Comparison of ENCODE assay signal across 9 mouse cellular contexts in the genomic region with DNA sequence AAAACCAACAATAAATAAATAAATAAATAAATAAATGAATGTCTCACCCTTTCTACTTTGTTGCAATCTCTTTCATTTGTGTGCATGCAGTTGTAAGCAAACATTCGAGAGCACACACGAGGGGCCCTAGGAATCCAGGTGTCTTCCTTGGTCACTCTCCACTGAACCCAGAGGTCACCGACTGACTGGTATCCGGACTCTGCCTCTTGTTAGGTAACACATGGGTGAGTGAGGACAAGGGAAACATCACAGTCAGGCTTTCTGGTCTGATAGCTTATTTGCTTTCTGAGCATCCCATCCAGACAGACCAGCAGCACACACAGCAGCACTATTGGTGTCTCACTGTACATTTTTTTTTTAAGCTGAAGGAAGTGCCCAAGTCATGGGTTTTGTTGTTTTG.
"Had no signal": no experiment of that assay in that cellular context is flagged by ENCODE, and none has a peak within 500 bp of the region (broad histone marks: within the 10 kb centered on the region; RNA-seq: fewer than 3 reads in every experiment).

No protein-coding gene starts in this region.

- H3K36me3 ChIP-seq: intestine, embryonic 15.5 days had no signal

- H3K9ac ChIP-seq: hindbrain, embryonic 14.5 days; intestine, embryonic 15.5 days; midbrain, embryonic 12.5 days had no signal

- H3K9me3 ChIP-seq: intestine, embryonic 15.5 days; limb, embryonic 10.5 days; midbrain, embryonic 12.5 days had no signal

- H3K27ac ChIP-seq: hindbrain, embryonic 14.5 days; intestine, embryonic 15.5 days; left cerebral cortex, adult 2 months; limb, embryonic 10.5 days; midbrain, embryonic 12.5 days; stomach, postnatal 0 days had no signal

- H3K4me3 ChIP-seq: intestine, embryonic 15.5 days; left cerebral cortex, adult 2 months; limb, embryonic 10.5 days; midbrain, embryonic 12.5 days had no signal

- H3K4me2 ChIP-seq: hindbrain, embryonic 14.5 days; intestine, embryonic 15.5 days; midbrain, embryonic 12.5 days had no signal

- H3K4me1 ChIP-seq: limb, embryonic 10.5 days; midbrain, embryonic 12.5 days had no signal

- H3K27me3 ChIP-seq: intestine, embryonic 15.5 days; midbrain, embryonic 12.5 days had no signal

- DNase-seq: lung, adult 18-20 months; right cerebral cortex, adult 18-20 months; thymus, postnatal 4 days had no signal

- ATAC-seq: intestine, embryonic 15.5 days had no signal
